Mouse (Mus musculus) megakaryocyte-erythroid progenitor cell, adult 5 weeks (primary cell): ENCODE data around the gene Rpl19. TPM values are rescaled to one million over a fixed set of nuclear protein-coding genes. Genes with fewer than 3 reads are reported as not detected.

Source experiments
- polyA plus RNA-seq: library from polyadenylated mRNA; stranded (reverse); fragments of >175 nt; gene quantifications from 2 replicates; pipeline ENCODE4 v1.2.3, GENCODE M21; 2012

Gene Rpl19
- polyA plus RNA-seq = 2,384 and 2,788 TPM in 2 replicates

DNA sequence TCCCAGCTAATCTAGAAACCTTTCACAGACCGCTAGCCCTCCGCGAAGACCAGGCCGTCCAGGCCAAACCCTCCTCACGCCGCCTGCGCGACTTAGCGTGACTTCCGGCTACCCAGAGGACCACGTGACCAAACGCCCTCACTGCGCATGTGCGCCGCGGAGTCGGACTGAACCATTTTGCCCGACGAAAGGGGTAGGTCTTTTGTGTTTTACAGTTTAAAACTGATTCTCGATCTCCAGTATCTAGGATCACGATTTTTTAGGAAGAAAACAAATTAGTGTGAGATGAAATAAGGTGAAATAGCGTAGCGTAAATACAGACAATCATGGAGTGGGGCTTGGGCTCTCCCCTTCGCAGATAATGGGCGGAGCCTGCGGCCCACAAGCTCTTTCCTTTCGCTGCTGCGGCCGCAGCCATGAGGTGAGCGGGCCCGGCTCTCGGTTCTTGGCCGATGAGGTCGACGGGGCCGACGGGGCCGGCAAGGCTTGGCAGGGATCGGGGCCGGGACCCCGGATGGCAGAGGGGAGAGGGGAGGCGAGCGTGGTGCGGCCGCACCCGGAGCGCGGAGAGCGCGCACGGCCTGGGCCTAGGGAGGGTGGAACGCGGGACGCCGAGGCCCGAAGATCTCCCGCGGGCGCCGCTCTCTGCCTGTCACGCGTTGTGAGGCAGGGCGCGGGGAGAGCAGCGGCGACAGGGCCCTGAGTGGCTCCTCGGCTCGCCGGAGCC is at the start of gene Rpl19:
Rpl19 (plus strand) TSS at position 141 of the 727 bp plus-strand sequence.

DNA sequence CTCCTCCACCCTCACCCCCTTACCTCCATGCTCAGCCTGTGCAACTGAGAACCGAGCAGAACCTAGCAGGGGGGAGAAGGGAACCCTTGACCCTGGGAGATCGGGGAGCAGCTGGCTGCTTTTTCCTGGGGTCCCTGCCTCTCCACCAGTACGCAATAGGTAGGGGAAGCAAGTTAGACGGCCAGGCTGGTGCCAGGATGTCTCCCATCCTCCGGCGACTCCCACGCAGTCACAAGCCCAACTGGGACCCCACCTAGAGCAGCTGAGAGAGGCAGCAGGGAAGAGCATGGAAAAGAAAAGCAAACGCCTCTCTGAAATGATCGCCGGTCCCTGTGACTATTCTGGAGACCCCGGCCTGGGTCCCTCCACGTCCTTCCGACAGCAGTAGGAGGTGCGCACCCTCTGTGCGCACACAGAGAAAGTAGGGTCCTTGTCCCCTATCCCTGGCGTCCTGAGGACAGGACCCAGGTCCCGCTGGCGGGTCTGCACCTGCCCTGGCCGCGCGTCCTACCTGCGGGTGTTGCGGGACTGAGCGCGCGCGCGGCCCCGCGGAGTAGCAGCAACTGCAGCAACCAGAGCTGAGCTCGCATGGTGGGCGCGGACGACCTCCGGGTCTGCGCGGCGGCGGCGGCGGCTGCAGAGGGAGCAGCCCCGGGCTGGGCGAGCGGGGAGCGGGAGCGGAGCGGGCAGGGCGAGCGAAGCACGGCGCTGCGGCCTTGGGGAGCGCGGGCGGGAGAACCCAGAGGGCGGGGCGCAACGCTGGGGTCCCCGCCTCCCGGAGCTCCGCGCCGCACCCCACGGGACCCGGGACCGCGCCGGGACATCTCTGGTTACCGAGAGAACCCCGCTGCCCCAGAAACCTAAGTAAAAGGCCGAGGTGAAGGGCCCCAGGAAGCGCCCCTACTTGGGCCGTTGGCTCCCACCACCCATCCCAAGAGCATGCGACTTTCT is 40.5 kb upstream of the Rpl19 start, which contains the start of gene Plxdc1:
Plxdc1 (minus strand) TSS at position 718 of the 951 bp plus-strand sequence.

DNA sequence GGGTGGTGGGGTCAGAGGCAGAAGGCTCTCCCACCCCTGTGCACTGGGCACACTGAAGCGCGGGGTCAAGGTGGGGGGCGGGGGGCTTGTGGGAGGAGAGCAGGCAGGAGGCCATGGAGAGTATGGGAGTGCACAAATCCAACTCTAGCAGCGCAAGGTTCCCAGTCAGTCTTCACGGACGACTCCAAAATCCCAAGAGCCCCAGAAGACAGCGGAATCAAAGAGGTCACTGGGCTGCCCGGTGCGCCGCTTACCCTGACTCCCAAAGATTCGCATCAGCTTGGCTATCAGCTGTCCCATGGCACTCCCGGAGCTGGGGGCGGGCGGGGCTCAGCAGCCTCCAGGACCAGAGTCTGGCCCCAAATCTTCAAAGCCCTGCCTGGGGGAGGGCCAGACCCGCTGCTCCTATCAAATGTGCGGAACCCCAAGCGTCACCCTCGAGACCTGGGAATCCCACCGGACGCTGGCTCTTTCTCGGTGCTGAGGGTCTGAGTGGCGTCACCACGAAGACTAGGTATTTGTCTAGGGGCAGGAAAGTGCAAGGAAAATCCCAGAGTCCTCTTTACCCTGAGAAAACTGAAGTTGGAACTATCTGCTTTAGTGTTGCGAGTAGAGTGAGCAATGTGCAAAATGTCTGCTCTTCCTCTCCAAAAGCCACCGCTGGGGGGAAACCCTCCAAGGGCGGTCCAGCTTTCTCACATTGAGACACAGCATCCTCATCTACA is 30.8 kb upstream of the Rpl19 start, which contains the start of gene Arl5c:
Arl5c (minus strand) TSS at position 618 of the 725 bp plus-strand sequence.

DNA sequence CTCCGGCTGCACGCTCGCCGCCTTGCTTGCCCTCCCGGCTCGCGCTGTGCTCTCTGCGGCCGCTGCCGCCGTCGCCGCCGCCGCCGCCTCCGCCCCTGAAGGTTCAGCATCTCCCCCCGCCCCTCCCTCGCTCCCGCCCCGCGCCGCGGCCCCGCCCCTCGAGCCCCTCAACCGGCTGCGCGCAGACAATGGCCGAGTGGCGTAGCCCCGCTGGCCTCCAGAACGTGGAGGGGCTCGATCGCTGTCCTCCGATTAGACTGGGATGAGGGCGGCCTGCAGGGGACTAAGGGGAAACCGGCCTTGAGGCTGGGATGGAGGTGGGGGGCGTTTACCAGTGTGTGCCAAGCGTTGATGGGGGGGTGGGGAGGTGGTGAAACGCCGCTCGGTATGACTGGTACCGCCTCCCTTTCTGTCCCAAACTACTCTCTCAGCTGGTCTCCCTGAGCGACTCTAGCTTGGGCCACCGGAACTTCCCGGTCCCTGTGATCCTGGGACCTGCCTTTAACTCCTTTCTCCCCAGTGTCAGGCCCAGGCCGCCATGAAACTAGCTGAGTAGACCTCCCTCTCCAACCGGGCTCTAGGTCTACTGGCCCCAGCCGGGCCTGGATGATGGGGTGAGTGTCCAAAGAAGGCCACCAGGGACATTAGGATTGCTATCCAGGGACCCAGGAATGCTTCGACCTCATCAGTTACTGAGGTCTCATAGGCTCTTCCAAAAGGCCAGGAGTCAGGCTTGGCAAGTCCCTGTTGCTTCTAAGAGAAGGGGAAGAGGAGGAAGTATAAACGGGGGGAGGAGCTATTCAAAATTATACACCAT is 3.7 kb upstream of the Rpl19 start, which contains the start of gene Cacnb1:
Cacnb1 (minus strand) TSS at position 480 of the 817 bp plus-strand sequence.

DNA sequence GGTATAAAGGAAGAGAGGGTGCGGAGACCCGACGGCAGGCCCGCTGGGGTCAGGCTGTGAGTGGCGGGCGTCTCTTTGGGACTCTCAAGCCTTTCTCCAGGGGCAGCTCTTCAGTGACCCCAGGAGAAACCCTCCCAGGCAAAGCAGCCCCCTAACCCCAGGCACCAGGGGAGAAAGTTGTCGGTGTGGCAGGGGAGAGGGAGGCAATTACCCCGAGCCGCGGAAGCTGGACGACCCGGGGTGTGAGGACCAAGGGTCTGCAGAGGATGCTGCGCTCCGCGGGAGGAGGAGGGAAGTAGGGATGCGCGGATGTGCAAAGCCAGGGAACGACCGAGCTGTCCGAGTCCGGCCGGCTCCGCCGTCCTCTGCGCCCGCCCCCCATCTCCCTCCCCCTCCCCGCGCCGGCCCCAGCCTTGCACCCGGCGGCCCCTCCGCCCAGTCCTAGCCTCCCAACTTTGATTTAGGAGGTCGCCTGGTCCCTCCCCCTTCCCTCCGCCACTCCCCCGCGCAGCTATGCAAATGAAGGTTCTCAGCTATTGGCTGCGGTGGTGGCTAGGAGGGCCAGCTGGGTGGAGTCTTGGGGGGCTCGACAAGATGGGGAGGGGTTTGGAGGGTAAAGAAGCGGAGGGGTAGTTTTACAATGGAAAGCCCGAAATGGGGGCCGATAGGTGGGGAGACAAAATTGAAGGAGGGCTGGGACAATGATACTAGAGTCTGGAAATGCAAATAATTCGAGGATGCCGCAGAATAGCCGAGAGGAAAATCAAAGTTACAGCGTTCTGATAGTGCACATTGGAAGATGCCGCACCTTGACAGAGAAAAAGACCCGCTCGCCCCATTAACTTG is 26.7 kb downstream of the Rpl19 start, which contains the start of gene Stac2:
Stac2 (minus strand) TSS at position 474 of the 846 bp plus-strand sequence.

Other genes starting within 250 kb of the Rpl19 start
- gene Rpl23, start 244.3 kb upstream of the Rpl19 start, polyA plus RNA-seq = 286 and 333 TPM in 2 replicates
- gene Lasp1, start 227.7 kb upstream of the Rpl19 start, polyA plus RNA-seq = 99.3 and 122 TPM in 2 replicates
- gene B230217C12Rik, start 185.9 kb upstream of the Rpl19 start, polyA plus RNA-seq = 0.35 and 0.42 TPM in 2 replicates
- not detected in 2 replicates for gene Fbxo47, start 142.6 kb upstream of the Rpl19 start, polyA plus RNA-seq
- gene Plxdc1, start 40.3 kb upstream of the Rpl19 start, polyA plus RNA-seq = 4.0 and 4.6 TPM in 2 replicates
- gene Arl5c, start 30.5 kb upstream of the Rpl19 start, polyA plus RNA-seq = 7.7 and 9.4 TPM in 2 replicates
- gene Cacnb1, start 3.7 kb upstream of the Rpl19 start, polyA plus RNA-seq = 5.2 and 5.5 TPM in 2 replicates
- gene Stac2, start 26.8 kb downstream of the Rpl19 start, polyA plus RNA-seq = 0.04 and 0.11 TPM in 2 replicates
- 6.3 and 7.8 TPM in 2 replicates for gene Fbxl20, start 123.7 kb downstream of the Rpl19 start, polyA plus RNA-seq
- 11.1 and 12.5 TPM in 2 replicates for gene Med1, start 166.6 kb downstream of the Rpl19 start, polyA plus RNA-seq
- gene Cdk12, start 176.3 kb downstream of the Rpl19 start, polyA plus RNA-seq = 12.8 and 16.4 TPM in 2 replicates